Mouse (Mus musculus) left cerebral cortex, adult 9 months (tissue): ENCODE measurements around the gene Pcolce2.
A peak's percentile ranks its signal among the peaks of the same experiment; 100 is the strongest.
"Not testable (repeated sequence)": the region's sequence is repeated elsewhere in the genome, so short reads cannot be mapped to it uniquely, and the experiment has no call there.

Experiments
- DNase-seq, 2 experiments: peaks; one replicate each; pipeline ENCODE4 v3.0.0; 2022; ENCODE audit warnings: low spot score in 2 of 2

The Pcolce2 gene

DNA sequence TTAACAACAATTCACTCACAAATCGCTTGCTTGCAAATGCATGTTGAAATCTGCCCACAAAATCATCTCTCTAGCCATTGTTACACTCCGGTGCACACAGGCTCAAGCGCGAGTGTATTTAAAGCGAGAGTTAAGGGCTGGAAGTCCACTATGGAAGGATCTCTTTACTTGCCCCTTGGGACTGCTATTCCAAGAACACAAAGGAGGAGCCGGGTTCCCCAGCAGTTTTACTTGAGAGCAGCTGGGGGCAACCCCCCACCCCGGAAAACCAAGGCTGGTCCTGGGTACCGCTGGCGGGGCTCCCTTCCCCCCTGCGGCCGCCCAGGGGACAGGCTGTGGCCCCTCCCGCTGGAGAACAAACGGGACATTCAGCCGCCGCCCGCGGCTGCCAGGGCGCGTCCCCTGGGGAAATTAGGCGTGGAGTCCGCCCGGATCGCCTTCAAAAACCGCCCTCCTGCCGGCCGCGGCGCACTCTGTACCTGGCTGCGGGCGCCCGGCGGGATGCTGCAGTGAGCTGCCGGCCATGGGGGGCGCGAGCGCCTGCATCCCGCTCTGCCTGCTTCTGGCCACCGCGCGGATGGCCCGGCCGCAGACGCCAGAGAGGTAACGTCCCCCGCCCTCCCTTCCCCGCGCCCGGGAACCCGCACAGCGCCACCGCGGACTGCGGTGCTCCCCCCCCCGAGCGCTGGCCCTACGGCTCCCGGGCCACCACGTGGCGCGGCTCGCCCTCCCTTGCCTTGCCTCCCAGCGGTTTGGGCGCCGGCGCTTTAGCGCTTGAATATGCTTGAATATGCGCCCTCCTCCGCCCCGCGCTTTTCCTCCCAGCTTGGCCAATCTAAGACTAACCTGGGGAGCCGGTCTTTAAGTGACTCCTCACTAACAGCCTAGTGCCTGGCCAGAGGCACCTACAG, at the start of gene Pcolce2:
Gene Pcolce2 (plus strand): TSS at position 331 of the 911 bp plus-strand sequence.
- peak in 1 of 2 experiments; percentile 5 for DNase-seq

DNA sequence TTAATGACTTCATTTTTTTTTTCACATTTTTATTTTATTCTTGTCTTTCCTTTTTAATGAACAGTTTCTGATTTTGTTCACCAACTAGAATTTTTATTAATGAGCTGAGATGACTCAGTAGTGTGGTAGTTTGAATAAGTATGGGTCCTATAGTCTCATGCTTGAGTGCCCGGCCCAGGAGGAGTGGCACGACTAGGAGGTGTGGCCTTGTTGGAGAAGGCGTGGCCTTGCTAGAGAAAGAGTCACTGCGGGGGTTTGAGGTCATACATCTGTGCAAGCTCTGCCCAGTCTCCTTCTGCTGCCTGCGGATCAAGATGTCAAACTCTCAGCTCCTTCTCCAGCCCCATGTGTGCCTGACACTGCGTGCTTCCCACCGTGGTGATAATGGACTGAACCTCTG, 49.3 kb upstream of the Pcolce2 start:
- no peak for DNase-seq

DNA sequence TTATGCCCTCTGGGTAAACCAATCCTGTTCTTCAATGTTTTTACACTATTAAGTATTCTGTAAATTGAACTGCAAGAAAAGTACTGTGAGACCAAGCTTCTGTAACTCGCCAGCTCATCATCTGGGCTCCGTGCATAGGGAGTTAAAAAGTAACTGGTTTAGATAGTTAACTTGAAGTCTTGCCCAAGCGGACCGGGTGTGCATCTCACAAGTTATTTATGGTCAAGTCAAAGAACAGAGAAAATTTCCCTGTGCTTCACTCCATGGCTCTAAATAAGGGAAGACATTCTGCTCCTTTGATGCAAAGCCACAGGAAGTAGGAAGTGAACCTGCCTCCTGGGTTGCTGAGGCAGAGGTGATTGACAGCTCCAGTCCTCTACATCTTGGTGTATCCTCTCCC, 43.1 kb upstream of the Pcolce2 start:
- DNase-seq: no peak

DNA sequence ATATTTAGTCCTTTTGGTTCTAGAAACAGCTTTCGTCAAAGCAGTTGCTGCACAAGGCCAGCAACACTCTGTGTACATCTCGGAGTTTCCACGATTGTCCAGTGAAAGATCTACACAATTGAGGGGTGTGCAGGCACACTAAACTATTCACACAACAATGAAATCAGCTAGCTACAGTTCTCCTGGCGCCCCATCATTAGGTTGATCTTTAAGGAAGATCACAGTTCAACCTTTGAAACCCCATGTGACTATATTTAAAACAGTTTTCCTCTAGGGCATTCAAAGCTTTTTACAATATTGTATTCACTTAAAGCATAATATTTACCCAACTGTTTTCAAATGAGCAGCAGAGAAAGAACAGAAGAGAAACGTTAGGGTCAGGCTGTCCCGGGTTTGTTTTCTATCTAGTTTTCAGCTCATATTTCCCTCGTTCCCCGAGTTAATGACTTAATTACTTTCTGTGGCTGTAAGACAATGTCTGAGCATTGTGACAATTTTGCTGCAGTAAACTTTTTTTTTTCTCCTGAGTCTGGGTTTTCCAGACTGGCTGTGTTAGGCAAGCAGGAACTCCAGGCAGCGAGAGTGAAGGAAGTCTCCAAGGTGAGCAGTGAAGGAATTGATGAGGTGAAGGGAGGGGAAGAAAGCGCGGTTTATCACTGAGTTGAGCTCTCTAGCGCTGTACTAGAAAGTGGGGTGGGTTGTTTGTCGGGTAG, 39.8 kb upstream of the Pcolce2 start:
- DNase-seq: no peak

DNA sequence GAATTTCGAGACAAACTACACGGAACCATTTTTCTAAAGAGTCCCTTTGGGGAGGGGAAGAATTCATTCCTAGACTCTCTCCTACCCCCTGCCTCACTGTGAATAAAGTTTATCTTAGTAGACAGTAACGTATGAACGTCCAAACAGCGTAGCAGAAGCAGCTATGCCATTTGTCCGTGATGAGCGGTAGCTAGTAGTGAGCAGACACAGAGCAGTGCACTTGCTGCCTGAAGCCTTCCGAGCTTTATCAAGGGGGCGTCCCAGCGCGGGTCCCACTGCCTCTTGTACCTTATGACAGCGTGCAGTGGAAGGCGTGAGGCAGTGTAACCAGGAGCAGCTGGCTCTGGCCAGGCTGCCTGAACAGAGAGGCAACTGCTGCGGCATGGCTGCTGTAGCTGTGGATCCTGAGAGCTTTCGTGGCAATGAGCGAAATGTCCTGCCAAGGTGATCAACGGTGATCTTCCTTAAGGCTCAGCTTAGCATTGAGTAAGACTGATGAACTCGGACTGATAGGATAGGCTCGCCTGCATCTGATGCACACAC, 39.2 kb upstream of the Pcolce2 start:
- no peak for DNase-seq

DNA sequence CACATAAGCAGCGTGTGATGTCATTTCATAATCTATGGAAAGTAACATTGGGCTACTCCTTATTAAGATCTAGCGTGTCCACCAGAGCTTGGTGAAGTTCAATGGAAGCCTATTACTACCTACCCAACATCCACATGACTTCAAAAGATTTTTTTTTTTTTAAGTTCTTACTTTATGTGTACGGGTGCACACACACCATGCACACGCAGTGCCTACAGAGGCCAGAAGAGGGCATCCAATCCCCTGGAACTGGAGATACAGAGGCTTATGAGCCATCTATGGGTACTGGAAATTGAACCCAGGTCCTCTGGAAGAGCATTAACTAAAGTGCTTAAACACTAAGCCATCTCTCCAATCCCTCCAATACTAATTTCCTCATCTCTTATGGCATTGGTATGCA, 38.0 kb upstream of the Pcolce2 start:
- DNase-seq: no peak

DNA sequence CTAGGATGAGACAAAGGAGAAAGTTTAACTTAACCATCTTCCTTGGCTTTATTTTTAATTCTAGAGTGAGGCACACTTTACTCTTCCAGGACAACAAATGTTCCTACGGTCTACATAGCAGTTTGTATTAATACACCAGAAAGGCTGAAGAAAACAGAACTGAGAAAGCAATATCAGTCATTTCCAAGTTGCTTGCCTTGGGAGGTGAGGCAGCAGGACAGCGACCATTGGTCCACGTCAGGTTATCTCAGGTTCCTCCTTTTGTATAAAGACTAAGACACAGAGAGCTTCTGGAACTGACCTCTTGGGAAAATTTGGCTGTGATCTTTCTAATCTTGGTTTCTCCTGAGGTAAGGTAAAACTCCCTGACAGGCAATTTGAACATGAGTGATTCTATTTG, 34.6 kb upstream of the Pcolce2 start:
- no peak for DNase-seq

DNA sequence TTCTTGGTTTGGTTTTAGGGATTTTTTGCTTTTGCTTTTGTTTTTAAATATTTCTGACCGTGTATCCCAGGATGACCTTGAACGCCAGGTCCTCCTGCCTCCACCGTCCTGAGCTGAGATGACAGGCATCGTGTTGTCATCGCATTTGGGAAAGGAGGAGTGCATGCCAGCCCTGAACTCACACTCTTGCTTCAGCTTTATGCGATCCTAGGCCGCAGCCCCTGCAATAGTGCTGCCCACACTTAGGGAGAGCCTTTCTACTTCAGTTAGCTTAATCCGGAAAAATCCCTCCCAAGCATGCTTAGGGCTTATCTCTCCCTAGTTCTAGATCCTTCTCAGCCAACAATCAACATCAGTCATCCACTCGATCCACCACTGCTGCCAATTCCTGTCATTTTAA, 34.1 kb upstream of the Pcolce2 start:
- no peak for DNase-seq

DNA sequence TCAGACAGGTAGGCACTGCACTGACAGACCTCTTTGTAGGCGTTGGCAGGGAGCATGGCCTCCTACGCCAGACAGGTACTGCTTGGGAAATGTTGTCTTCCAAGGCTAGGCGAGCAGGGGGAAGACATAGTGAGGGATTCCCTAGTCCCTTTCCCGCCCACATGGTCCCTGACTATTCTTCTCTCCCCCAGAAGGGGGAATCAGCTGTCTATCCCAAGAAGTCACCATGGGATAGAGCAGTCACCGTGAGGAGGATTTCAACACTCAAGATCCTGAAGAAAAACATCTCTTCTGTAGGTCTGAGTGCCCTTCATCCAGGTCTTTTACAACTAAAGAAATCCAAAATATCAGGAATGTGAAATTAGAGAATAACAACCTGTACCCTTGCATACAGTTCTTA, 30.2 kb upstream of the Pcolce2 start:
- DNase-seq: no peak

DNA sequence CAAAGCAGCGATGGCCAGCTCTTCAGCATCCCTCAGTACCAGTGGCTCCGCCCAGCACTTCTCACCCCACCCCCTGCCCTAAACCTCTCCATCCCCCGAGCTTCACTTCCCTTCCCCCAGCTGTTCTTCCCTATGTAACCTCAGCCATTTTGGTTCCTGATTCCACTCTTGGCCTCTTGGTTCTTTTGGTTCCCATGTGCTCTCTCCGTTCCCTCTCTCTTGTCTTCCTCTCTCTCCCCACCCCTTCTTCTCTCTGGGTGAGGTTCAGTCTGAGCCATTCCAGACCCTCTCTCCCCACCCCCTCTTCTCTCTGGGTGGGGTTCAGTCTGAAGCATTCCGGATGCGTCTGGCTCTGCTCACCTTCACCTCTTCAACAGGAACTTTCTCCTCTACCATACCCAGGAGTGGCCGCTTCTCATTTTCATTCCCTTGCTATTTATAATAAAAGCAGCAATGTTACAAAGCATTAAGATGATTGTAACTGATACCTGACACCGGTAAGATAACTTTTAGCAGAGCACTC, 25.1 kb upstream of the Pcolce2 start:
- no peak for DNase-seq

DNA sequence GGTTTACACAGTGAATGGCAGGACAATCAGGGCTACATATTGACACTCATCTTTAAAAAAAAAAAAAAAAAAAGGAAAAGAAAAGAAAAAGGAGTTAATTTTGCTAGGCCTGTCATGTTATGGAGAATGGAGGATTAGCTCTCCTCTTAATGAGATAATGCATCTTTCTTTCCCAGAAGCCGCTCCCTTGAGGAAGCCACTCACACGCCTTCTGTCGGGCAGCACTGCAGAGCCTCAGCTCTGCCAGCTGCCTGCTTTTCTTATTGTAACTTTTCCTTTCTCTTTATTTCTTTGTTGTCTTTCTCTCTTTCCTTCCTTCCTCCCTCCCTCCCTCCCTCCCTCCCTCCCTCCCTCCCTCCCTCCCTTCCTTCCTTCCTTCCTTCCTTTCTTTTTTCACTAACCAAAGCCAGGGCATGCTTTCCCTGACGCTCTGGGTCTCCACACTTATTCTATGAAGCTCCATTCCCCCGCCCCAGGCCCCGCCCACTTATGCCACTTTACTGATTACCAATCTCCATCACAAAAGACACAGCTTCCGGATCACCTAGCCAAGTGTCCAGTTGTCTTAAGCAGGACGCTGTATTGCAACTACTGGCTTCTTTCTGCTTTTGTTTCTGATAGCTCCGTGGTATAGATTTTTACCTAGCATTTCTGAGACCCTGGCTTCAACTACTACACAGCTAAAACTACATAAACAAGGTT, 23.8 kb upstream of the Pcolce2 start:
- no peak for DNase-seq

DNA sequence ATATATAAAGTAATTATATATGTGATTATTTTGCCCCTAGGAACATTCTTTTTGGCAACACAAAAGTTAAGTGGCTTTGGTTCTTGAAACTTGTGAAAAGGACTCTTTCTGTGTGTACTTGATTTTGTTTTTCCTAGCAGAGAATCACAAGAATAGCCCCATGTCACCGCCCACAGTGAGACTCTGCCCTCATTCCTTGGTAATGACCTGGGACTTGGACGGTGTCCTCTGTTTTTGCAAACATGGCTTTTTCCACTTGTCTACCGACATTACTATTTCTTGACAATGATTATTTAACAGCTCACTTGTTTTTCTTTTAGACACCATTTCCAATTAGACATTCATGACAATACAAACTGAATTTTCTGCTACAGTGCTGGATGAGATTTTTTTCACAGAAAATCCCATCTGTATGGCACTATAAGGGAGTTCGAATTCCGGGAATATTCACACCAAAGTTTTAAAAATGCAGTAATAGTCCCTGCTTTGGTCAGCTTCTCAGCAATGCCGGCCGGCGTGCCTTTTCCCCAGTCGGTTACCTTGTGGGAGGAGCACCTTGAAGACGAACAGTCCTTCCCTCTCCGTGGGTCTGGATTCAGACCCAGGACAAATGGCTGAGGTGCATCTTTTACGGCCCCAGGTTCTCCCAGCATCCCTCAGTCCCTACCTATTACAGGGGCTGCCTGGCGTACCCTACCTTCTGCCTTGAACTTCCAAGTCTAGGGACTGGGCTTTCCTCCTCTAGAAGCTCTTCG, 22.4 kb upstream of the Pcolce2 start:
- DNase-seq: no peak

DNA sequence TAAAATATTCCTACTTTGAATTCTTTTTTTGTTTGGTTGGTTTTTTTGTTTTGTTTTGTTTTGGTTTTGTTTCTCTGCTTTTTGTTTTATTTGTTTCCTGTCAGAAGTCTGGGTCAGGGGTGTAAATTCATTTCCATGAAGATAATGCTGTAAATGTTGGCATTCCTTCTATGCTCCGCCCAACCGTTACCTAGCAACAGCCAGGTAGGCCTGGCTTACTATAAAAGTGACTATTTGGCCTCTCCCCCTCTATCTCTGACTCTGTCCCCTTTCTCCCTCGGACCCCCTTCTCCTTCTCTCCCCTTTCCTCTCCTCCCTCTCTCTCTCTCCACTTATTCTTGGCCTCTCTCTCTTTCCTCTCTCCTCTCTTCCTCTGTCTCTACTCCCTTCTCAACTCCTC, 21.4 kb upstream of the Pcolce2 start:
- DNase-seq: no peak

DNA sequence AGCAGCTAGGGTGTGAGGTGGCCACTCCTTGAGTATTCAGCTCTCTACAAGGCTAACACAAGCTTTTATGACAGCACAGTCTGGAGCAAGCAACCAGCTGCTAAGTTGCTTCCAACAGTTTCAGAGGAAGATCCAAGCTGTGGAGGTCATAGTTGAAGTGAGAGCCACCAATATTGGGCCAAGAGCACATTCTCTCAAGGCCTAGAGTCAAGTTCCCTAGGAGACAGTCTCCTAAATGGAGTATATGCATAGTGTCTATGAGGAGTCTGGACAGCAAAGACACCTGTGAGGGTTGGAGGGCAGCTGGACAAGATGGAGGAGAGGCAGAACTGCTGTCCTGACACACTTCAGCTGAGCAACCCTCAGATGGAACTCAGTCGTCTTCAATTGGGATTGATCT, 18.8 kb upstream of the Pcolce2 start:
- no peak for DNase-seq

DNA sequence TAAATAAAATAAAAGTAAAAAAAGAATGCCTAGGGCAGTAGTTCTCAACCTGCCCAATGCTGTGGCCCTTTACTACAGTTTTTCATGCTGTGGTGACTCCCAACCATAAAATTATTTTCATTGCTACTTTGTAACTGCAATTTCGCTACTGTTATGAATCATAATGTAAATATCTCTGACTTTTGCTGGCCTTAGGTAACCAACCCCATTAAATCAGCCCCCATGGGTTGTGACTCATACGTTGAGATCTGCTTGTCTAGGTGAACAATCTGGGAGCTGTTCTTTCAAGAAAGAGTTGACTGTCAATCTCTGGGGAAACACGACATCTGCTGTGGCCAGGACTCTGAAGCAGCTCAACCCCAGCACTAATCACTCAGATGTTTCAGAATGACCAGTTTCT, 13.3 kb upstream of the Pcolce2 start:
- DNase-seq: no peak

DNA sequence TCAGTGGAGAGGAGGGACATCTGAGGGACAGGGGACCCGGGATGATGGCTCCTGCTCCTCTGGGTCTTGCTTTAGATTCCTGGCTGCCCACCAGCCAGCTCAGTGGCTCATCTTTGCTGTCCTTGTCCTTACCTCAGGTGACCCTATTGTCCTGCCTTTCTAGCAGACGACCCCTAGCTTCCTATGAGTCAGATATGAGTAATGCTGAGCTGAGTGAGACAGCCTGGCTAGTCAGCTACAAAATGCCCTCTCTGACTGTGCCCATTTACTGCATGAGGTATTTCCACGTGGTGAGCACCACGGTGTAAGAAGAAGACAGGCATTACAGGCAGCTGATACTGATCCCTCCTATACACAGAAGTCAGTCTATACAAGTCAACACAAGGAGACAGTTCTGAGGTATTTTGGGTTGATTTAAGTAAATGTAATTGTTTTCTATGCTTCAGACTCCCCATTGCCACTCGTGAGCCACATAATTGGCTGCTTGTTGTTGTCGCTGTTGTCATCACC, 8.9 kb upstream of the Pcolce2 start:
- DNase-seq: no peak

DNA sequence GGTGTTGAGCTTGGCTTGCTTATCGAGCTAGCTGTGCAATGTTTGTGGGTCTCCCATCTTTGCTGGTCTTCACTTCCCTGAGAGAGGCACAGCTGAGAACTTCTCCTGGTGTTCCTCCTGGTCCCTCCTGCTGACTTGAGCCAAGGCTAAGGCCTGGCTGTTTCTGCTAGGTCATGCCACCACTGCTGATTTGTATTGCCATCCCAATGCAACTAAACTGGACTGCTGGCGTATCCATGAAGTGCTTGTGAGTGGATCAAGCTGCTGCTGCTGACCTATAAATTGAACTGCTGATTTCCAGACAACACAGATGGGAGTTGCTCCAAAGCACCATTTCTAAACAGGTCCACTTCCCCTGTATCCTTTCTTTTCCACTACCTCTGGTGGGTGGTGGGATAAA, 7.8 kb upstream of the Pcolce2 start:
- DNase-seq: not testable (repeated sequence)

DNA sequence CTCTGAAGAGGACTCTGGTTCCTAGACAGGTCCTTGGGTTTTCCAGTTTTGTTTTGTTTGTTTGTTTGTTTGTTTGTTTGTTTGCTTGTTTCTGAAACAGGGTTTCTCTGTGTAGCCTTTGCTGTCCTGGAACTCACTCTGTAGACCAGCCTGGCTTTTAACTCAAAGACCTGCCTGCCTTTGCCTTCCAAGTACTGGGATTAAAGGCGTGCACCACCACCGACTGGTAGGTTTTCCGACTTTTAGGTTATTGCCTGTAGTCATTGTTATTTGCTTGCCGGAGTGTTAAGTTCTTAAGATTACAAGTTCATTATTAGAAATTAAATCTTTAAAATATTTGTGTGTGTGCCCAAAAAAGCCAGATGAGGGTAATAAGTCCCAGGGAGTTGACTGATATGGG, 1.0 kb upstream of the Pcolce2 start:
- DNase-seq: no peak

DNA sequence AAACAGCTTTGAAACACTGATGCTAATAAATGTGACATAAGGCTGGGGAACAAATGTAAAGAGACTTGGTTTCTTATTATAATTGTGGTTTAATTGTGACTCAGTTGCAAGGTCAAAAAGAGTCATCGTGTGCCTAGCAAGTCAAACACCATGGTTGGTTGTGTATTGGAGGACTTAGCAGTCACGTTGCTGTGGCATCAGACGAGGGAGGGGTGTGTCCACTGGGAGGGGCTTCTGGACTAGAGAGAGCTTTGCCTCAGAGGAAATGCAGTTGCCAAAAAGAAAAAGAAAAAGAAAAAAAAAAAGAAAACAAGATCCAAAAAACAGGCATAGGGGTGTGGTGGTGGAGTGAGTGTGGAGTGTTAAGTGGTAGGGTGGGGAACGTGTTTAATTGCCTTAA, 2.5 kb downstream of the Pcolce2 start:
- no peak for DNase-seq

DNA sequence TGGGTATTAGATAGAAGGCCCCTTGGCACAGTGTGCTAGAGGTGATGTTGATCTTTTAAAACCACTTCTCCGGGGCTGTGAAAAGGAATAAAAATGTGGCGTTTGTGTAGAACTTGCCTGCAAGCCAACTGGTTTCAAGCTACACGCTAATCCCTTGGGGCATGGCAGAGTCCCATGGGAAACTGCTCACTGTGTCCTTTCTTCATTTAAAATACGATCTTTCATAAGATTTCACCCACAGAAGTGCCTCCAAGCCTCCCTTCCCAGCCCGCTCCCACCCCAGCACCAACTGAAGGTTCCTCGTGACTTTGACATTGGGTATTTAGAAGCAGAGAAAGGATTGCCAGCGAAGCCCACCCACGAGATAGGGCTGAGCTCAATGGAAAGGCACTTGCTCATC, 8.5 kb downstream of the Pcolce2 start:
- no peak for DNase-seq

DNA sequence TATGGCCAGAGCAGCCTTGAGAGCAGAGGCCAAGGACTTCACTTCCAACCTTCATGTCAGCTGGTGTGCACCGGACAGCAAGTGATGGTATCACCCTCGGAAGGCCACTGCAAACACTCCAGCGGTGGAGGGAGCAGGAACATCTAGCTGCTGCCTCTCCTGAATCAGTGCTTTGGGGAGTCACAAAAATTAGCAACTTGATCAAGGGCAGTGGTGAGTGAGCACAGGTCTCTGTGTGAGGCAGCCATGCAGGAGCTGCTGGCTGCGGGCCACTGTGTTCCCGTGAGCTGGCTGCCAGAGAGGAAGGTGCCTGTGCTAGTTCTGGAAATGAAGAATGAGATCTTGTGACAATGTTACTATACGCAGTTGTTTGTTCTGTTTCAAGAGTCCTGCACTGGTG, 16.0 kb downstream of the Pcolce2 start:
- DNase-seq: no peak
